Mouse (Mus musculus): ENCODE data around the gene Glod4.

GRCm38 (mm10) chr11:76186908-76187307 is 56.6 kb downstream of the Glod4 start:
- TF ChIP-seq CTCF (IDR thresholded peaks at IDR 0.05; ENCODE audit: extremely low read depth, insufficient read depth, insufficient read length, insufficient replicate concordance) (no peak), POLR2A (IDR thresholded peaks at IDR 0.05; ENCODE audit: low read depth, low read length) (no peak)

Measured in spleen, adult 2 months (tissue).